Mouse (Mus musculus) liver, postnatal 0 days (tissue): ENCODE measurements around the gene Akap5.

Source experiments
- CTCF ChIP-seq: sonication (generic); IDR thresholded peaks from 2 replicates; pipeline ENCODE4 v1.5.1; 2016; ENCODE audit warnings: antibody characterized with exemption, low read depth
- EP300 ChIP-seq: IDR thresholded peaks from 2 replicates; pipeline ENCODE4 v1.6.1; 2016; ENCODE audit warnings: antibody characterized with exemption, low read depth, mild to moderate bottlenecking

- TF ChIP-seq CTCF (no peak), EP300 (no peak)
These were observed 9.0 kb downstream of the Akap5 start for GRCm38 (mm10) chr12:76333688-76334087.
